Mouse (Mus musculus) CD4-positive, CD25-positive, alpha-beta regulatory T cell, adult 4 months (primary cell): Measurements from ENCODE around the gene Myom1. TPM values are rescaled to one million over a fixed set of nuclear protein-coding genes. Genes with fewer than 3 reads are reported as not detected.

Experiments
- ATAC-seq: one replicate; pipeline ENCODE4 v1.8.0; 2017
- polyA plus RNA-seq, 2 experiments: library from polyadenylated mRNA; unstranded; fragments of 100-300 nt; shearing (Covaris generic); gene quantifications; one replicate each; pipeline ENCODE4 v1.2.1; 2017

The Myom1 gene
- polyA plus RNA-seq, 2 experiments from 2014 or later: 0.28 to 1.6 TPM

DNA sequence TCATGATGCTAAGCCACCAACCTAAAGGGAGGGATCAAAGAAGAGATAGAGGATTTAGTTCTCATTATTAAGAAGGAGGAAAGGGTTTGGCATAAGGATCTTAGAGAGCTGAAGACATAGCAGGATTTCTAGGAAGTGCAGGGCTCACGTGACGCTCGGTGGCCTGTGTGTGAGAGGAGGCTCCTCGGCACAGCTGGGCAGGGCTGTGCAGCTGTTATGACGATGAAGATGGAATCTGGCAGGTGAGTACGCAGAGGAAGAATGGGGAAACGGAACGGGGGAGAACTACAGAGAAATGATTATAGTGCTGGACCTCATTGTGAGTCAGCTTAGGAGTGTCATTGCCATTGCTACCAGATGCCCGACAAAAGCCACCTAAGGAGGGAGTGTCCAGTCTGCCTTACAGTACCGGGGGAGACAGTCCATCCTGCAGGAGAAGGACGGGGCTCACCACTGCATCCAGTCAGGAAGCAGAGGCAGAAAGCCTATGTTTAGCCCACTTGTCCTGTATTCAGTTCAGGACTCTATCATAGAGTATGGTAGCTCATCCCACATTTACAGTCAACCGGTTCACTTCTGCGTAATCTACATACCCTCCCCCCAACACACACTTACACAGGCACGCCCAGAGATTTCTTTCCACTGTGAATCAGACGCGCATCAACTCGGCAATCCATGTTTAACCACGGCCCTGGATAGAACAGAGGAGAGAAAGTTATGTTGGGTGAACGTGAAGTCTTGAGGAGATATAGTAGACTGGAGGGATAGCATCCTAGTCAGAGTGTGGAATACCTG lies 142.1 kb downstream of the Myom1 start:
- ATAC-seq: no peak

DNA sequence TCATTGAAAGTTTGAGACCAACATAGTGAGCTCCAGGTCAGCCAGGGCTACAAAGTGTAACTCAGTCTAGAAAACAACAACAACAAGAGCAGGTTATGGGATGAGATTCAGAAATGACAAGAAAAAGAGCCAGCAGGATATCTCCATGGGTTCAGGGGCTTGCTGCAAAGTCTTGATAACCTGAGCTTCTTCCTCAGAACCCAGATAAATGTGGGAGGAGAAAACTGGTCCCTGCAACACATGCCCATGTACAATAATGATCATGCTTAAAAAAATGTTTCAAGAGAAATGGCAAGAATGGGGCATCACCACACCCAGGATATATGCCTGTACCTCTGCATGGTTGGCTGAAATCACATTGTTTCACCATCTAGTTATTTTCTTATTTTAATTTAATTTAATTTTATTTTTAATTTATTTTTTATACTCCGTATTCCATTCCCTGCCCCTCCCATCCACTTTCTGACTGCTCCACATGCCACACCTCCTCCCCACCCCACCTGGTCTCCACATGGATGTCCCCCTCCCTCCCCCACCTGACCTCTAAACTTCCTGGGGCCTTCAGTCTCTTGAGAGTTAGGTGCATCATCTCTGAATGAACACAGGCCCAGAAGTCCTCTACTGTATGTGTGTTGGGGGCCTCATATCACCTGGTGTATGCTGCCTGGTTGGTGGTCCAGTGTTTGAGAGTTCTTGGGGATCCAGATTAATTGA lies 143.0 kb downstream of the Myom1 start:
- ATAC-seq: no peak

DNA sequence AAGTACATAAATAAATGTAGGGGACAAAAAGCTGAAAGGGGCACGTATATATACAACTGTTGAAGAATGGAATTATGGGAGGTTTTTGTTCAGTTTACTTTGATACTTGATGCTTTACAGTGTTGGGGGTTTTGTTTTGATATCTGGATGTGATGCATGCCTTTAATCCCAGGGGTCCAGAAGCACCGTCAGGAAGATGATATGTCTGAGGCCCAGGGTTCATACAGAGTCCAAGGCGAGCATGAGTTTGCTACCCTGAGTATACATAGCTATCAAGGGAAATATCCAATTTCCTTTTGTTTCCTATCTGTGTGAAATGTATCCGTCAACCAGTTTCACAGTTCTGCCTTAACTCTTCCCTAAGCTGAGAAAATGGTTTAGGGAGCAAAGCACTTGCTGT lies 150.9 kb downstream of the Myom1 start:
- ATAC-seq: no peak

GRCm38 (mm10) chr17:71155271-71155670 lies 152.8 kb downstream of the Myom1 start:
- ATAC-seq: no peak

GRCm38 (mm10) chr17:71159152-71159567 lies 156.7 kb downstream of the Myom1 start:
- no peak for ATAC-seq

- no peak for ATAC-seq
Measured at GRCm38 (mm10) chr17:71159720-71160119, 157.3 kb downstream of the Myom1 start.

DNA sequence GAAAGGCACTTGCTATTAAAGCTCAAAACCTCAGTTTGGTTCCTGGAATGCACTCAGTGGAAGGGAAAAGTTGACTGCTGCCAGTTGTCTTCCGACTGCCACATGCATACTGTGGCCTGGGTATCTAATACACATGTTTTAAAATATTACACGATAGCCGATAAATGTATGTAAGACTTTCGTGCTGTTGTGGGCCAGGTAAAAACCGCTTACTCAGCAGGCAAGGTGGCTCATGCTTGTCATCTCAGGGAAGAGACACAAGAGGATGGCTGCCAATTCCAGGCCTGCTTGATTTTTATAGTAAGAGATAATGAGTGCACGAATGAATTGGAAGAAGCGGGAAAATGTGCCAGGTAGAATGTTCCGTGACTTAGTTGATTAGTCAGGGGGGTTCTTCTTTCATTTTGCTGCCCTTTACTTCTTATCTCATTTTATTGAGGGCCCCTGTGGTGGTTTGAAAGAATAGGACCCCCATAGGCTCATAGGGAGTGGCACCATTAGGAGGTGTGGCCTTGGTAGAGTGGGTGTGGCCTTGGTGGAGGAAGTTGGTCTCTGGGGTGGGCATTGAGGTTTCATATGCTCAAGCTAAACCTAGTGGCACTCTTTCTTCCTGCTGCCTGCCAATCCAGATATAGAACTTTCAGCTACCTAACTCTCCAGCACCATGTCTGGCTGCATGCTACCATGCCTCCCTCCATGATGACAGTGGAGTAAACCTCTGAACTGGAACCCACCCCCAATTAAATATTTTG lies 158.0 kb downstream of the Myom1 start:
- ATAC-seq: no peak

- ATAC-seq: peak; percentile 45
Measured at GRCm38 (mm10) chr17:71164991-71165390, 162.6 kb downstream of the Myom1 start.

GRCm38 (mm10) chr17:71168205-71168815 lies 165.9 kb downstream of the Myom1 start:
- ATAC-seq: no peak

DNA sequence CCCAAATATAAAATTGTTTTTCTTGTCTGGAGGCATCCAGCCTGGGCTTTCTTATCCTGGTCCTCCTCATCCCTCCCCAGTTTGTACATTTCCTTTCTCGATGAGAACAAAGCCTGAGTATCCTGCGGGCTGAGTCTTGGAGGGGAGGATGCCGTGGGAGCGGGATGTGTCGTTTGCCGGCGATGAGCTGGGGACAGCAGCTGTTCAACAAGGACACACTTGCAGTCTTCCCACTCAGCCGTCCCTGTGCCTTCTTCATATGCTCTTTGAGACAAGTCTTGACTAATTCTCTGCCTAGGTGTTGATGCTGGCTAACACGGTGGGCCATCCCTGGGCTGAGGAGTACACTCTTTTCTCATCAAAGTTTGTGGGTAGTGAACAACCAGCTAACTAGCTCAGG lies 166.4 kb downstream of the Myom1 start:
- ATAC-seq: no peak

DNA sequence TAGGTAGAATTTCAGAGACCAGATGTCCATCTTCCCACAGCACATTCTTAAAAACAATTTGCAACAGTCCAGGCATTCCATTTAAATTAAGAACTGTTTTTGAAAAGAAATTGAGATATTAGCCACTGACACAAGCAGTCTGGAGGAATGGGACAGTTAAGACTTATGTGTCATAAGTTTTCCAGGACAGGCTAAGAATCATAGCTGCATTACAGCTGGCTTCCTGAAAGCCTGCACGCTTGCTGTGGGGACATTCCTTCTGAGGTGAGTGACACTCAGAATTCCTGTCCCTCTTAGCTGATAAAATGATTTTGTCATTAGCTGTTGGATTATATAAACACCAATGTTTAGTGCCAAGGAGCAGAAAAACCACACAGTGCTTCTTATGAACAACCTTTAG lies 167.2 kb downstream of the Myom1 start:
- ATAC-seq: no peak

DNA sequence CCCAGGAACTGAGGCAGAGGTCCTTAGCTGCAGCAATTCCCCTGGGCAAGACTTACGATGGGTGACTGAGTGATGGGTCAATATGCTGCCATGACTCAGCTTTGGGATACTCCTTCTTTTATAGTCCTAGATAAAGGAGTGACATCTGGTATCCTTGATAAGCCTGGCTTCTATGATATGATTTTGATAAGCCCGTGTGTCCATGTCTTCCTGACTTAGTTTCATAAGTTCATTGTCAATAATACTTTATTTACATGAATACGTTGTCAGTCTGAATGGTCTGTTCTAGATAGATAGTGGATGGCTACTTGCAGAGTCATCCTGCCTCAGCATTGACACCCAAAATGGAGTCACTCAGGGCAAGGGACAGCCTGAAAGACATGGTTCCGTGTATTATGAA lies 168.7 kb downstream of the Myom1 start:
- ATAC-seq: no peak

Other genes starting within 250 kb of the Myom1 start
- gene Tgif1, start 149.1 kb upstream of the Myom1 start, polyA plus RNA-seq: 10 to 100 TPM; 57.4 to 72.4 TPM
- gene Myl12a, start 245 bp downstream of the Myom1 start, polyA plus RNA-seq: 100 to 1,000 TPM; 601 to 659 TPM
- 10 to 100 TPM; 22.6 to 35.9 TPM for gene Lpin2, start 179.9 kb downstream of the Myom1 start, polyA plus RNA-seq